Mouse (Mus musculus): Measurements from ENCODE around the gene Grap2.
A peak's percentile ranks its signal among the peaks of the same experiment; 100 is the strongest.

Gene Grap2

DNA sequence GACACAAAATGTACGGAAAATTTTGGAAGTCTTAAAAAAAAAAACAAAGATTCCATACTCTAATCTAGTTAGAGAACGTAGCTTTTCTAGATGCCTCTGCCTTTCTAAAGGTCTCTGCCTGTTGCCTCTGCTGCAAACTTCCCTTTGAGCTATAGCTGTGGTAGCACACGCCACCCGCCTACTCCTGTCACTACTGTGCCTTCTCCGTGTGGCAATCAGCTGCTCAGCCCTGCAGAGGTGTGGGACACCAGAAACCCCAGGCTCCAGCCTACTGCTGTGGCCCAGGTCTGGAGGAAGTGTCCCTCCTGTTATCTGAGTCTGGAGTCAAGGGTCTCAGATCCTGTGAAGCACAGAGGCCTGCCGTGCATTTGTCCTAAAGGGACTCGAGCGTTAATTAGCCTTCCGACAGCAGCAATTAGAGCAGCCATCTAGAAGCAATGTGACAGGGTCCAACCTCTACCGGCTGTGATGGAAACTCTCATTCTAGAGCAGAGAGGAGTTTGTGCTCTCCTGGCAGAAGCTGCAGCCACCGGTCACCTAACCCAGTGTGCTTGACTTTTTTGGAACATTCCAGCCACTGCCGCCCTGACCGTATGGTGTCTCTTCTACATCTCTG lies 64.5 kb downstream of the Grap2 start:
- no peak for DNase-seq (ENCODE audit: low spot score in 2 of 2)

GRCm38 (mm10) chr15:80639071-80639702 lies 66.8 kb downstream of the Grap2 start:
- no peak for DNase-seq (ENCODE audit: low spot score in 2 of 2)

GRCm38 (mm10) chr15:80639874-80640273 lies 67.5 kb downstream of the Grap2 start:
- DNase-seq (ENCODE audit: low spot score in 2 of 2), result no peak

- no peak for DNase-seq (ENCODE audit: low spot score in 2 of 2)
These were observed 69.5 kb downstream of the Grap2 start for GRCm38 (mm10) chr15:80641702-80642435.

GRCm38 (mm10) chr15:80645006-80645797 lies 72.8 kb downstream of the Grap2 start:
- DNase-seq (ENCODE audit: low spot score in 2 of 2), result no peak

DNA sequence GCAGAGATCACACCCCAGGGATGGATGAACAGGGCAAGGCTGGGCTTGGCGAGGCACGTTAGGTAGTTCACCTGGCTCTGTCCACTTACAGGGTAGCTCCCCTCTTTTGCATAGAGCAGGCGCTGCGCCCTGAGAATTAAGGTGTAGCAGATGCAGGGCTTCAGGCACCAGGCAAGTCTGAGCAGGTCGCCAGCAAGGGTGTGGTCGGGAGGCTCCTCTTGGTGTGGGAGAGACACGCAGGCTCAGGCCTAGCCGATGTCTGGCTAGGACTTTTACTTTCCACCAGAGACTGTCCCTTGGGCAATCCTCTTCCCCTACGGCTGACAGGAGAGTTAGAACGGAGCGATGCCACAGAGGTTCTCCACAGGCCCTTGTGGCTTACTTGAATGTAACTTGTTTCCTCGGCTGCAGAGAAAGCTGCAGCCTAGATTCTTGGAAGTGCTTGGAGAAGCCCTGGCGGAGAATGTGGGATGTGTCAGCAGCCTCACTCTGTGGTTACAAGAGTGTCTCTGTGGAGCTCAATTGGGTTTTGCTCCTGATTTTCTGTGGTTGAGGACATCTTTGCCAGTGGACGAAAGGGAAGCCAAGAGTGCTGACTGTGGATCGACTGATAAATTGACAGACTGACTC lies 76.7 kb downstream of the Grap2 start:
- peak; percentile 53 to 57 for DNase-seq (ENCODE audit: low spot score in 2 of 2)

DNA sequence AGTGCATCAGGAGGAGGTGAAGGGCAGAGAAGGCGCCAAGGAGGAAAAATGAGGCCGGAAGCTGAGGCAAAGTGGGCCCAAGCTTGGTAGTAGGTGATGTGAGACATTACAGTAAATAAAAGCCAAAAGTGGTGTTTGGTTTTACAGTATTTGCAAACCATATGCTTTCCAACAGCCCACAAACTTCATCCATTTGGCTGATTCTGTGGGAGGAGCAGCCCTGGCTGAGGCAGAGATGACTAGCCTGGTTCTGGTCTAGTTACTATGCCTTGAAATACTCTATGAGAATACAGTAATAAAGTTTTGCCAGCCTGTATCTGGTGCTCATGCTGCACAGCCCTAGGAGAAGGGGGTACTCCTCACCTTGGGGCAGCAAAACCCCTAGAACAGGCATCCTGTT lies 78.0 kb downstream of the Grap2 start:
- peak; percentile 43 to 56 for DNase-seq (ENCODE audit: low spot score in 2 of 2)

DNA sequence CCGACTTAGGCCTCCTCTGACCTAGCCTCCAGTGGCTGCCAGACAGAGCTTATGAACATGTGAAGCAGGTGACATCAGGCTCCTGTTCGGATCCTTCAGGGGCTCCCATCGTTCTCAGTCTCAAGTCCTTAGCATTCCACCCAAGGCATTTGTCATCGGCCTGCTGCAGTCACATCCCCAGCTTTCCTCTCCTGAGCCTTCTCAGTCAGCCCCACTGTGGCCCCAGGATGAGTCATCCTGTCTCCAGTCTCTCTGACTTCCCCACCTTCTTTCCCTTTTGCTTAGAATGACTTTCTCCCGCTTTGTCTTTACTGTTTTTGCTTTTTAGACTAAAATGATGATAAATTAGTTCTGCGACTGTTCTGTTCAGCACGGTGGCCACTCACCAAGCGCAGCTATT lies 81.5 kb downstream of the Grap2 start:
- DNase-seq (ENCODE audit: low spot score in 2 of 2), result no peak

DNA sequence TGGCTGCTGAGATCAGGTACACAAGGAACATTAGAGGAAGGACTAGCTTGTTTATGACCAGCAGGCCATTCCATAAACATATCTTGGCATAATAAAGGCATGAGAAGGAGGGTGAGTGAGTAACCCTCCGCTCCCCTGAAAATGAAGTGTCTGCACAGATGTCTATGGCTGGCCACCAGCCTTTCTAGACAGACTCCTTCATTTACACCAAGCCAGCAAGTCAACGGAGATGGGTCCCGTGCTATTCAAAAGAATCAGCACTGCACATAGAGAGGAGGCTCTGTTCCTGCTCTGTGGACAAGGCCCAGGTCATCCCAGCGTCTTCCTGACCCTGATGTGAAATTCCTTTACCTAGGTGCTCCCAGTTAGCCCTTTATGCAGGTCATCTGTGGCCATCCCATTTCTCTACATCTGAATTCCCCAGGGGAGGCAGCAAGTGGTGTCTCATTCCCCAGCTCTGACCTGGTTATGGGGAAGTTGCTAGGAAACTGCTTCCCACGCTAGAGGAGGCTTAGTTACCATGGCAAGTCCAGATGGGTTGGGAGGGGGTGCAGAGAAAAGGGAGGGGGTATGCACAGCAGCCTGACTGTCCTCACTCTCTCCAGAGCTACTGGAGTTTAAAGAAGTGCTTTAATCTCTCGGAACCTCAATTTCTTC lies 86.5 kb downstream of the Grap2 start:
- peak; percentile 67 to 70 for DNase-seq (ENCODE audit: low spot score in 2 of 2)

DNA sequence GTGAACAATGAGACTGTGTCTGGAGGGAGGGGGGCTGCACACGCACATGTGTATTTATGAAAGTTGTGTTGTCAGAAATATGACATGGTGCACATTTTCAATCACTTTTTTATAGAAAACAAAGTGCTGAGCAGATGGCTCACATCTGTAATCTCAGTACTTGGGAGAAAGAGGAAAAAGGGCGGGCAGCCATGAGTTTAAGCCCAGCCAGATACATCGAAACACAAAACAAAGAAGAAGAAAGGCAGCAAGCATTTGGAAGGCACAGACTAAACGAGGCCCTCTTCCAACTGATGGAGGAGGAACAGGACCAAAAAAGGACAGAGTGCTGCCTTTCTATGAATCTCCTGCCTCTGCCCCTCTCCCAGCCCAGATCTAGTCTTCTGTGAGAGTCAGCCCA lies 88.6 kb downstream of the Grap2 start:
- no peak for DNase-seq (ENCODE audit: low spot score in 2 of 2)

- no peak for DNase-seq (ENCODE audit: low spot score in 2 of 2)
These were observed 92.0 kb downstream of the Grap2 start for GRCm38 (mm10) chr15:80664444-80664843.

DNA sequence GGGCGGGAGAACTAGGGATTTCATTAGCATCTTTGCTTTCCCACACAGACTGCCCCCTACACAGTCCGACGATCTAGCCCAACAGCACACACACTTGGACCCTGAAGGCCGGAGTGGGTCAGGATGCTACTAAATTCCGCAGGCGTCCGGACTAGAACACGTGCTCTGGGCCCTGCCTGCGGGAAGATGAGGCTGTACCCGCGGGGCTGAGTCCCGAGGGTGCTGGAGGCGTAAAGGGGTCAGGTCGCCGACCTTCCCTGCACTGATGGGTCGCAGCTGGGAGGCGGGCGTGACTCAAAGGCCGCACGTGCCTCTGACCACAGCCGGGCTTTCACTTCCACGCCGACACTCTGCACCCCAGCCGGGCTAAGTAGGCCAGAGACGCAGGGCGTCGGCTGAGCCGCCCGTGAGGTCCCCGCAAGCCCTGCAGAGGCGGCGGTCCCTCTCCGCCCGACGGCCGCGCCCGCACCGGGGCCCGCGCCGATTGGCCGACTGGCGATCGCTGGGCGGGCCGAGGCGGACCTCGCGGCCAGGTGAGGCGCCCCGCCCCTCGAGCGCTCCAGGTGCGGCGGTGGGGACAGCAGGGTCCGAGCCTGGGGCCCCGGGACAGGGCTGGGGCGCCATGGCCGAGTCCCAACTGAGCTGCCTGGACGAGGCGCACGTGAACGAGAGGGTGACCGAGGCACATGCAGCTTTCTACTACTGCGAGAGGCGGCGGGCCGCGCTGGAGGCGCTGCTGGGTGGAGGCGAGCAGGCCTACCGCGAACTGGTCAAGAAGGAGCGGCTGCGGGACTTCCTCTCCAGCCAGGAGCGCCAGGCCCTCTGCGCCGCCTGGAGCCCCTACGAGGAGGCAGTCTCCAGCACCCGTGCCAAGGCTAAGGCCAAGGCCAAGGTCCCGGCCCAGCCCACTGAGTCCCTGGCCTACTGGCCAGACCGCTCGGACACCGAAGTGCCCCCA lies 99.2 kb downstream of the Grap2 start, which contains the start of gene Fam83f:
Gene Fam83f (plus strand): TSS at position 553 of the 958 bp plus-strand sequence.
- no peak for DNase-seq (ENCODE audit: low spot score in 2 of 2)

- no peak for DNase-seq (ENCODE audit: low spot score in 2 of 2)
These were observed 100.4 kb downstream of the Grap2 start for GRCm38 (mm10) chr15:80672810-80673209.

DNA sequence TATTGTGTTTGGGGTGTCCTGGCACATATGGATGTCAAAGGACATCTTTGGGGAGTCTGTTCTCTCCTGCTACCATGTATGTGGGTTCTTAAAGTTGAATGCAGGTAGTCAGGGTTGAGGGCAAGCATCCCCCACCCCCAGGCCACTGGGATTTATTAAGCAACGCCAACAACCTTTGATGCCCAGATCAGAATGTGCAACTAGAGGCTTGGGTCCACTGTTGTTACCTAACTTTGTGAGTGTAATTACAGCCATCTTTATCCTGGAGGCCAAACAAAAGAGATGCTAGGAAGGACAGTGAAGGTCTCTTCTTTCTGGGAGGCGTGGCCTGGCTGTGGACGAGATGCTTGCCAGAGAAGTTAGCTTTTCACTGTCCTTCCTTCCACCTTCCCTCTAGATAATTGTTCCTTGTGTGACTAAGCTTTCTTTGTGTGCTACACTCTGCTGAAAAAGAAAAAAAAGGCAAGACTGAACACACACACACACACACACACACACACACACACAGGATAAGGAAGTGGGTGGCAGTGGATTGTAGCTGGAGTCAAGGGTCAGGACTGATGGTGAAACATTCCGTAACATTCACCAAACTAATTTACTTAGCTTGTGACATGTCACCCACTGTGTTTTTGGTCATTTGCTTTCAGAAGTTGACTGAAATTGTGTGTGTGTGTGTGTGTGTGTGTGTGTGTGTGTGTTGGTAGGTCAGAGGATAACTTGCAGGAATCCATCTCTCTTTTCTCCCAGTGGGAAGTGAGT lies 101.1 kb downstream of the Grap2 start:
- no peak for DNase-seq (ENCODE audit: low spot score in 2 of 2)

GRCm38 (mm10) chr15:80674700-80675099 lies 102.3 kb downstream of the Grap2 start:
- DNase-seq (ENCODE audit: low spot score in 2 of 2), result no peak

DNA sequence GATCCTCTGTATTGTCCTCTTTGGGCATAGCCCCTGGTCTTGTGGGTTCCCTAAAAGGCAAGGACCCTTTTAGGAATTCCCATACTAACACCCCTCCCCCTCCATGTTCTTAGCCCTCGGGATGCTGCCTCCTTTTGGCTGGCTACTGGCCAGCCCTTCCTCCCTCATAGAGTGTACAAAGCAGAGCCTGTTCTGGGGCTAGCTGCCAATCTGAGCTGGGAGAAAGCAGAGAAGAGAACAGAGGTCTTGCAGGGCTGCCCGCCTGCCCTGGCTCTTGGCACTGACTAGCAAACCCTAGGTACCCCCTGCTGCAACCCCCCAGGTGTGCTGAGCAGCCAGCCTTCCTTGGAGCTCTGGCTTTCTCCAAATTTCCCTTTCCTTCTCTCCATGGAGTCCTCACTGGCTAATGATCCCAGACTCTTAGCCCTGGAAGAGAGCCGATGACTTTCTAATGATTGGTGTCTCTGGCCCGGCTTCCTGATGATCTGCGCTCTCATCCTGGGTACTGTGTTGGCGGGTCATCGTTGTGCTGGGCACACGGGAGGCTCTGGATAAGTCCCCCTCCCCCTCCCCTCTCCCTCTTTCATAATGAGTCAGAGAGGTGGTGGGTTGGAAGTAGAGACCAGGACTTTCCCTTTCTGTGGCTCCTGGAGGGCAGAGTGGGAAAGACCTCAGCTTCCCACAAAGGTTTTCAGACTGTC lies 107.3 kb downstream of the Grap2 start:
- DNase-seq (ENCODE audit: low spot score in 2 of 2), result peak in 1 of 2 experiments; percentile 43

- no peak for DNase-seq (ENCODE audit: low spot score in 2 of 2)
These were observed 108.1 kb downstream of the Grap2 start for GRCm38 (mm10) chr15:80680347-80681030.

GRCm38 (mm10) chr15:80681466-80681881 lies 109.1 kb downstream of the Grap2 start:
- DNase-seq (ENCODE audit: low spot score in 2 of 2), result no peak

All from right cerebral cortex, adult 2 months (tissue).